Mouse (Mus musculus) stomach, postnatal 0 days (tissue): ENCODE measurements at regions not wholly inside any gene's neighbourhood (a gene's known extent, or its start where the extent isn't known, plus 50 kb on each side); places are given as distances from the start of the nearest gene placed in this dataset.

Source experiments
- CTCF ChIP-seq: IDR thresholded peaks from 2 replicates; pipeline ENCODE4 v1.5.1; 2016; ENCODE audit warnings: antibody characterized with exemption, low read depth, mild to moderate bottlenecking, moderate library complexity
- EP300 ChIP-seq: optimal IDR thresholded peaks from 2 replicates; pipeline ENCODE3; 2016; ENCODE audit warnings: antibody characterized with exemption

- TF ChIP-seq CTCF (no peak), EP300 (no peak)
Observed at GRCm38 (mm10) chr14:46004078-46004477, 346.1 kb upstream of the Ddhd1 start.
